In the genomic region with DNA sequence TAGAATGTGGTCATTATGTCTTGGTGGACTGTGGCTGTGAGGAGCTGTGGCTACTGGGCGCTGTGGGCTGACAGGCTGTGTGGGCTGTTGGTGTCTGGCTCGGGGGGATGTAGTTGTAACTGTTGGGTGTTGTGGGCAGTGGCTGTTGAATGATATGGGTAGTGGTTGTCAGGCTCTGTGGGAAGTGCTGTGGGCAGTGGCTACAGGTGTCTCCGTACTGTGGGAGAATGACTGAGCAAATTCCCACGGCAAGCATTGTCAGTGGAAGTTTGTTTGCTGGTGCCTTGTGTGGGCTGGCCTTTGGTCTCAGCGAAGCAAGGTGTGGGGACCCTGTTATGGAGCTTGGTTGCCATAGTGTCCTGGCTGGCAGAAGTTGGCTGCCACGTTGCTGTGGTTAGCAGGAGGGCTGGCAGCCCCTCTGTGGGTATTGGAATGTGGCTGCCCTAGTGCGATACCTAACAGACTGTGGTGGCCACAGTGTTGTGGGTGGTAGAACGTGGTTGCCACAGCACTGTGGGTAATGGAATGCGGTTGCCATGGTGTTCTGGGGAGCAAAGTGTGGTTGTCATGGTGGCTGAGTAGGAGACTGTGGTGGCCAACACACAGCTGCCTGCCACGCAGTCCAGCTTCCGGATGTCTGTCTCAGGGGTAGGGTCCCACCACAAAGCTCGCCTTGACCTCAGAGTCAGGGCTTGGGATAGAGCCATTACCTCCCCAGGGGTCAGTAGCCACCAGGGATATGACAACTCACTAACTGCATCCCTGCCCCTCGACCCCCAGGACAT, we compare ENCODE assay signal across 10 mouse cellular contexts. TPM values are rescaled to one million over a fixed set of nuclear protein-coding genes. Genes with fewer than 3 reads are reported as not detected.
DNase-seq lines count a peak whose midpoint lies in the region; ATAC-seq lines count a peak whose summit lies in the region.
"Had no signal": no experiment of that assay in that cellular context is flagged by ENCODE, and none has a peak within 500 bp of the region (broad histone marks: within the 10 kb centered on the region; RNA-seq: fewer than 3 reads in every experiment).

No protein-coding gene starts in this region.

- H3K4me1 ChIP-seq in megakaryocyte, embryonic 14.5 days, result peaks cover 70% of the 10 kb centered on the region
- H3K4me1 ChIP-seq in limb, embryonic 11.5 days (ENCODE audit: control insufficient read depth, insufficient read depth, low read length), result peaks cover 66% of the 10 kb centered on the region

- no peak overlapping the region for H3K4me2 ChIP-seq in limb, embryonic 11.5 days (ENCODE audit: low read depth, severe bottlenecking)
- H3K4me2 ChIP-seq: liver, embryonic 13.5 days had no signal

- peaks cover 54% of the 10 kb centered on the region for H3K27me3 ChIP-seq in megakaryocyte, embryonic 14.5 days (replicated peaks)
- no peaks in the 10 kb centered on the region for H3K27me3 ChIP-seq in limb, embryonic 11.5 days (ENCODE audit: control insufficient read depth, insufficient read depth, low read length)

- H3K9ac ChIP-seq in limb, embryonic 11.5 days (ENCODE audit: low read length), result no peak overlapping the region
- H3K9ac ChIP-seq: liver, embryonic 13.5 days had no signal

- H3K9me3 ChIP-seq in megakaryocyte, embryonic 14.5 days, result no peaks in the 10 kb centered on the region
- H3K9me3 ChIP-seq in limb, embryonic 11.5 days (ENCODE audit: control insufficient read depth, low read length), result no peaks in the 10 kb centered on the region
- H3K9me3 ChIP-seq: liver, embryonic 13.5 days had no signal

- H3K27ac ChIP-seq in limb, embryonic 11.5 days (replicated peaks; ENCODE audit: low read depth, low read length), result peak overlapping the region; percentile 36; the same call in 1 of the 2 replicates
- H3K27ac ChIP-seq: liver, embryonic 13.5 days had no signal

- no peaks in the 10 kb centered on the region for H3K36me3 ChIP-seq in megakaryocyte, embryonic 14.5 days (replicated peaks; ENCODE audit: low read length)
- H3K36me3 ChIP-seq in limb, embryonic 11.5 days (ENCODE audit: control insufficient read depth, insufficient read depth, low read length), result no peaks in the 10 kb centered on the region; the same call in none of the 2 replicates
- H3K36me3 ChIP-seq: liver, embryonic 13.5 days had no signal

- H3K4me3 ChIP-seq in megakaryocyte, embryonic 14.5 days (replicated peaks), result peak overlapping the region; percentile 23
- H3K4me3 ChIP-seq in limb, embryonic 11.5 days (ENCODE audit: low read depth, low read length), result no peak overlapping the region
- H3K4me3 ChIP-seq: erythroblast, embryonic 14.5 days; liver, embryonic 13.5 days had no signal

- no peak for DNase-seq in limb, embryonic 11.5 days (ENCODE audit: low spot score)
- DNase-seq in right cerebral cortex, postnatal 10 days (ENCODE audit: low spot score in 2 of 2), result peak; percentile 82 to 92
- DNase-seq in thymus, postnatal 10 days (ENCODE audit: low spot score in 2 of 2), result no peak
- DNase-seq in heart, postnatal 4 days, result no peak
- no peak for DNase-seq in c-Kit-positive CD71-positive TER-119-positive erythroid progenitor cells, embryonic 14.5 days (ENCODE audit: low spot score)
- DNase-seq: liver, embryonic 13.5 days had no signal

- WGBS in limb, embryonic 11.5 days, result 83% methylated on average over 13 of the region's 13 CpGs

- no peak for ATAC-seq in megakaryocyte, adult 5-6 weeks (ENCODE audit: poor library complexity, severe bottlenecking)
- peak; percentile 44 for ATAC-seq in frontal cortex, adult (ENCODE audit: low TSS enrichment)
- ATAC-seq in limb, embryonic 11.5 days (ENCODE audit: insufficient number of reproducible peaks, low FRiP score, low TSS enrichment, low read depth), result no peak

RNA-seq across cellular contexts. Expression of a gene that starts 11.3 kb away (rescaled TPM):
- polyA plus RNA-seq in megakaryocyte, embryonic 14.5 days (2012; ENCODE audit: insufficient read depth, low replicate concordance), result 1.2 TPM in 1 of 2 replicates, not detected in the other
- not detected in 2 replicates for total RNA-seq in megakaryocyte, adult 5-6 weeks (2015)
- not detected in 2 replicates for total RNA-seq in megakaryocyte, adult 5-6 weeks (2017)
- 30.0 and 35.2 TPM in 2 replicates for polyA plus RNA-seq in limb, embryonic 11.5 days (2014; fragmentation: Nextera tagmentation; extraction: Ambion mirVana)
- 1 to 10 TPM; 1.2 to 1.8 TPM for total RNA-seq in heart, postnatal 4 days (2021)

RNA-seq across cellular contexts. Expression of a gene that starts 25.9 kb away (rescaled TPM):
- polyA plus RNA-seq in megakaryocyte, embryonic 14.5 days (2012; ENCODE audit: insufficient read depth, low replicate concordance), result 12.7 and 22.8 TPM in 2 replicates
- total RNA-seq in megakaryocyte, adult 5-6 weeks (2015), result not detected in 2 replicates
- not detected in 2 replicates for total RNA-seq in megakaryocyte, adult 5-6 weeks (2017)
- 3.5 and 3.8 TPM in 2 replicates for polyA plus RNA-seq in limb, embryonic 11.5 days (2014; fragmentation: Nextera tagmentation; extraction: Ambion mirVana)
- total RNA-seq in heart, postnatal 4 days (2021), result 10 to 100 TPM; 22.8 to 24.7 TPM

RNA-seq across cellular contexts. Expression of a gene that starts 33.3 kb away (rescaled TPM):
- 19.9 and 37.0 TPM in 2 replicates for polyA plus RNA-seq in megakaryocyte, embryonic 14.5 days (2012; ENCODE audit: insufficient read depth, low replicate concordance)
- total RNA-seq in megakaryocyte, adult 5-6 weeks (2015), result 6.1 and 7.3 TPM in 2 replicates
- 2.6 and 5.3 TPM in 2 replicates for total RNA-seq in megakaryocyte, adult 5-6 weeks (2017)
- polyA plus RNA-seq in limb, embryonic 11.5 days (2014; fragmentation: Nextera tagmentation; extraction: Ambion mirVana), result 75.1 and 80.7 TPM in 2 replicates
- total RNA-seq in heart, postnatal 4 days (2021), result 10 to 100 TPM; 71.2 to 73.7 TPM

Comparison
In these comparisons a context has a peak if more than half of its experiments do, and no peak if none do; other contexts are left out.
1. DNase-seq: peak in right cerebral cortex, postnatal 10 days (2 of 2); none in limb, embryonic 11.5 days (single experiment), thymus, postnatal 10 days (0 of 2), heart, postnatal 4 days (single experiment) and c-Kit-positive CD71-positive TER-119-positive erythroid progenitor cells, embryonic 14.5 days (single experiment).
2. RNA of a gene that starts 25.9 kb away (total RNA-seq): 22.8 to 24.7 TPM in heart, postnatal 4 days; not detected in megakaryocyte, adult 5-6 weeks; every median in the first group is over 10 times any median in the second.
3. RNA of a gene that starts 33.3 kb away (total RNA-seq): 71.2 to 73.7 TPM in heart, postnatal 4 days; 2.6 to 7.3 TPM in megakaryocyte, adult 5-6 weeks; every median in the first group is over 4 times any median in the second.